Mouse (Mus musculus): Measurements from ENCODE around the gene Pou2f2. TPM values are rescaled to one million over a fixed set of nuclear protein-coding genes. Genes with fewer than 3 reads are reported as not detected.
A peak's percentile ranks its signal among the peaks of the same experiment; 100 is the strongest.

The Pou2f2 gene
- 6.0 and 6.1 TPM in 2 replicates for polyA plus RNA-seq (2012; rRNA removed)

GRCm38 (mm10) chr7:25179606-25180161 is at the start of gene Pou2f2:
Pou2f2 (minus strand) TSS chr7:25179726.
- DNase-seq = peak; percentile 51
- under 1% methylated on average over 42 of the region's 56 CpGs for WGBS
- no peak within 1 kb of the TSS for H3K4me3 ChIP-seq (replicated peaks; ENCODE audit: extremely low read depth, low read depth, low read length)
- TF ChIP-seq CTCF (IDR thresholded peaks at IDR 0.05; ENCODE audit: insufficient read depth, low read length) = no peak
- TF ChIP-seq POLR2A (IDR thresholded peaks at IDR 0.05; ENCODE audit: borderline replicate concordance, extremely low read depth, low read depth, low read length) = no peak
- H3K4me1 ChIP-seq (ENCODE audit: control insufficient read depth, insufficient read depth, low read length) = peaks cover 3% of the 10 kb centered on the region; the same call in 1 of the 2 replicates

DNA sequence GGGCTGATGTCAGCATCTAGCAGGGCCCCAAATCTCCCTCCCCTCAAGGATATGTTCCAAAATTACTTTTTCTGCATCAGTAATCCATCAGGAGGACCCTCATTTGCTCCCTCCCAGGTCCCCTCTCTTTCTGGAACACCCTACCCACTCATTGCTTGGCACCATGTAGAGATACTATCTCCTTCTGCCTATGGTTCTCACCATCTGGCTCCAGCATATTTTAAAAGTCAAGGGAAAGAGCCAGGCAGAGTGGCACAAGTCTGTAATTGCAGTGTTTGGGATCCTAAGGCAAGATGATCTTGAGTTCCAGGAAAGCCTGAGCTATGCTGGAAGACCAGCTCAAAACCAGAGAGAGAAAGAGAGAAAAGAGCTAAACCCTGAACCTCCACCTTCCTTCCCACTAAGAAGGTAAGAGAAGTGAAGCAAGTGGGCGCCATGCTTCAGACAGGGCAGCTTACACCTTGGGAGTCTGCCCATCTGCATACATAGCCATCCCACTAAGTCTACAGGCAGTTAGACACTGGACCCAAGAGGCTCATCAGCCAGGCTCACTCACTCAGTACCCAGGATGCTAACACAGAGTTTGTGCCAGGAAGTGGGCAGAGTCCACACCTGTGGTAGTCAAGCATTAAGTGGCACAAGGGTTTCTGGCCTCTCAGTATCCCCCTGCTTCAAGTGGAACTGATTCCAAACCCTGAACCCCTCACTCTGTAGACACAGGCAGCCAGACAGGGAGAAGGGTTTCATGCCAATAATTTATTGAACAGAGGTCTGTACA is 48.2 kb upstream of the Pou2f2 start:
- Histone ChIP-seq H3K4me3 (replicated peaks; ENCODE audit: extremely low read depth, low read depth, low read length) (no peak overlapping the region), H3K4me1 (ENCODE audit: control insufficient read depth, insufficient read depth, low read length) (no peaks in the 10 kb centered on the region)
- WGBS = 100% methylated on average over 1 of the region's 1 CpGs
- DNase-seq = no peak
- TF ChIP-seq POLR2A (IDR thresholded peaks at IDR 0.05; ENCODE audit: borderline replicate concordance, extremely low read depth, low read depth, low read length) (no peak), CTCF (IDR thresholded peaks at IDR 0.05; ENCODE audit: insufficient read depth, low read length) (no peak)

GRCm38 (mm10) chr7:25222275-25222967 is 42.9 kb upstream of the Pou2f2 start:
- TF ChIP-seq POLR2A (IDR thresholded peaks at IDR 0.05; ENCODE audit: borderline replicate concordance, extremely low read depth, low read depth, low read length) = no peak
- no peak for TF ChIP-seq CTCF (IDR thresholded peaks at IDR 0.05; ENCODE audit: insufficient read depth, low read length)
- H3K4me1 ChIP-seq (ENCODE audit: control insufficient read depth, insufficient read depth, low read length) = peaks cover 11% of the 10 kb centered on the region
- no peak overlapping the region for H3K4me3 ChIP-seq (replicated peaks; ENCODE audit: extremely low read depth, low read depth, low read length)
- 68% methylated on average over 10 of the region's 10 CpGs for WGBS
- DNase-seq = no peak

DNA sequence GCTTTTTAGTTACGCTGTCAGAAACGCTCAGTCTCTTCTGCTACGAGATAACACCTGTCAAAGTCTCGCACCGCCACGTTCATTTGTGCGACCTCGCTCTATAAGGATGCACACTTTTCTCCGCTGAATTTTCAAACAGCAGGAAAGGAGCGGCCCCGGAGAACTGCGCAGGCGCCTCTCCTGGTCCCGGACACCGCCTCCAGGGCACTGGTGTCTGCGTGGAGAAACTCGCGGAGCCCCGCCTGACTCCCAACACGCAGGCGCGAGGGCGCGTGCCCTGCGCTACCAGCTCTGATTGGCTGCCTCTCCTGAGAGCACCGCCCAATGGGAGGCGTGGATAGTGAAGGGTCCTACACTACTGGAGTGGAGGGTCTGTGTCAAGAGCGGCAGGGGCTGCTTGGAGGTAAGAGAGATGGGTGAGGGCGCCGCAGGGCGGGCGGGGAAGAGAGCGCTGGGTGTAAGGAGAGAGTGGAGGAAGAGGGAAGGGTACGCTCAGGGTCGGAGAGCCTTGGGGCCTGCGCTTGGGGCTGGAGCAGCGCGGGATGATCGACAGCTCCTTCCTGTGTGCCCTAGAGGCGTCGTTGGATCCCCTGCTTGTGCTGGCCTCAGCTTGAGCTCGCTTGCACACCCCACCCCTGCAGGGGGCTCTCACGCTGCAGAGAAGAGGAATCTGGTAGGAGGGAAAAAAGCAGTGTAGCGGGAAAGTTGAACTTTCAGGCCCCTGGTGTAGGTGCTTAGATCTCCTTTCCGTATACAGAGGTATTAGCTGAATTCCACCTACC is 41.8 kb upstream of the Pou2f2 start, which contains the start of gene Zfp526:
Zfp526 (plus strand) TSS at position 324 of the 782 bp plus-strand sequence.
- TF ChIP-seq POLR2A (IDR thresholded peaks at IDR 0.05; ENCODE audit: borderline replicate concordance, extremely low read depth, low read depth, low read length) (peak; percentile 78; the same call in 1 of the 2 replicates), CTCF (IDR thresholded peaks at IDR 0.05; ENCODE audit: insufficient read depth, low read length) (no peak)
- H3K4me1 ChIP-seq (ENCODE audit: control insufficient read depth, insufficient read depth, low read length) = peaks cover 11% of the 10 kb centered on the region
- peak; percentile 96 for DNase-seq
- WGBS = under 1% methylated on average over 44 of the region's 45 CpGs
- H3K4me3 ChIP-seq (replicated peaks; ENCODE audit: extremely low read depth, low read depth, low read length) = peak within 1 kb of the TSS; percentile 83

DNA sequence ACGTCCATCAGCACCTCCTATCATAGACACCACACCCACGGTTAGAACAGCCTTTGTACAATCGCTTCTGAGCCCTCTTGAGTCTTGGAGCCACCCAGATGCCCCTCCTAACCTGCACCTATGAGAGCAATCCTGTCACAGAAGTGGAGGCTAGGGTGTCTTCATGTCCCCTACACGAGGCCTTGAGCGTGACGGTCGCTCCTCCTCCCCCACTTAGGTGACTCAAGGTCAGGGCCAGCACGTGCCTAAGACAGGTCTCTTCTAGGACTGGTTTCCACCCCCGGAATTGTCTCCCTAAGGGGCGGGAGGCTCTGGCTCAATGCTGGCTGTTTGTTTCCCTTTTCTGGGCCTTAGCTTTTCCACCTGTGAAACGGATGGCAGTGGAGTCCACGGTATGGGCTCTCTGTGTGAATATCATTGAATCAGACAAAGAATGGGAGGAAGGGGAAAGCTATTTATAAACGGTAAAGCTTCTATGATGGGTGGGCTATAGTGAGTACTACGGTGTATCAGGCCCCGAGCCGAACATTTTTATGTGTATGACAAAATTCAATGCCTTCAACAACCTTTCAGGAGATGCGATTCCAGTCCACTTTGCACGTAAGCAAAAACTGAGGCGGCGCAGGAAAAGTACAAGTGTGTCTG is 41.1 kb upstream of the Pou2f2 start, which contains the start of gene Dedd2:
Dedd2 (minus strand) TSS at position 159 of the 645 bp plus-strand sequence.
- DNase-seq = peak; percentile 48
- Histone ChIP-seq H3K4me3 (replicated peaks; ENCODE audit: extremely low read depth, low read depth, low read length) (peak within 1 kb of the TSS; percentile 89), H3K4me1 (ENCODE audit: control insufficient read depth, insufficient read depth, low read length) (peaks cover 11% of the 10 kb centered on the region)
- TF ChIP-seq POLR2A (IDR thresholded peaks at IDR 0.05; ENCODE audit: borderline replicate concordance, extremely low read depth, low read depth, low read length) = peak; percentile 20; the same call in 1 of the 2 replicates
- no peak for TF ChIP-seq CTCF (IDR thresholded peaks at IDR 0.05; ENCODE audit: insufficient read depth, low read length)
- WGBS = 1% methylated on average over 20 of the region's 20 CpGs

GRCm38 (mm10) chr7:25219756-25220456 is 40.4 kb upstream of the Pou2f2 start:
- DNase-seq = peak; percentile 94
- WGBS = 4% methylated on average over 31 of the region's 31 CpGs
- no peak for TF ChIP-seq CTCF (IDR thresholded peaks at IDR 0.05; ENCODE audit: insufficient read depth, low read length)
- 0 out of 2 replicates have a peak, but pooled peaks have one; percentile 87 for TF ChIP-seq POLR2A (IDR thresholded peaks at IDR 0.05; ENCODE audit: borderline replicate concordance, extremely low read depth, low read depth, low read length)
- Histone ChIP-seq H3K4me3 (replicated peaks; ENCODE audit: extremely low read depth, low read depth, low read length) (peak overlapping the region; percentile 89), H3K4me1 (ENCODE audit: control insufficient read depth, insufficient read depth, low read length) (peaks cover 11% of the 10 kb centered on the region)

- under 1% methylated on average over 16 of the region's 16 CpGs for WGBS
- TF ChIP-seq CTCF (IDR thresholded peaks at IDR 0.05; ENCODE audit: insufficient read depth, low read length) (no peak), POLR2A (IDR thresholded peaks at IDR 0.05; ENCODE audit: borderline replicate concordance, extremely low read depth, low read depth, low read length) (no peak)
- DNase-seq = no peak
- Histone ChIP-seq H3K4me1 (ENCODE audit: control insufficient read depth, insufficient read depth, low read length) (peaks cover 11% of the 10 kb centered on the region), H3K4me3 (replicated peaks; ENCODE audit: extremely low read depth, low read depth, low read length) (peak overlapping the region; percentile 89)
These were observed 39.9 kb upstream of the Pou2f2 start for GRCm38 (mm10) chr7:25219416-25219750.

Data from lung, adult 2 months (tissue).